Mouse (Mus musculus): ENCODE measurements at regions not wholly inside any gene's neighbourhood (a gene's known extent, or its start where the extent isn't known, plus 50 kb on each side); places are given as distances from the start of the nearest gene placed in this dataset.

DNA sequence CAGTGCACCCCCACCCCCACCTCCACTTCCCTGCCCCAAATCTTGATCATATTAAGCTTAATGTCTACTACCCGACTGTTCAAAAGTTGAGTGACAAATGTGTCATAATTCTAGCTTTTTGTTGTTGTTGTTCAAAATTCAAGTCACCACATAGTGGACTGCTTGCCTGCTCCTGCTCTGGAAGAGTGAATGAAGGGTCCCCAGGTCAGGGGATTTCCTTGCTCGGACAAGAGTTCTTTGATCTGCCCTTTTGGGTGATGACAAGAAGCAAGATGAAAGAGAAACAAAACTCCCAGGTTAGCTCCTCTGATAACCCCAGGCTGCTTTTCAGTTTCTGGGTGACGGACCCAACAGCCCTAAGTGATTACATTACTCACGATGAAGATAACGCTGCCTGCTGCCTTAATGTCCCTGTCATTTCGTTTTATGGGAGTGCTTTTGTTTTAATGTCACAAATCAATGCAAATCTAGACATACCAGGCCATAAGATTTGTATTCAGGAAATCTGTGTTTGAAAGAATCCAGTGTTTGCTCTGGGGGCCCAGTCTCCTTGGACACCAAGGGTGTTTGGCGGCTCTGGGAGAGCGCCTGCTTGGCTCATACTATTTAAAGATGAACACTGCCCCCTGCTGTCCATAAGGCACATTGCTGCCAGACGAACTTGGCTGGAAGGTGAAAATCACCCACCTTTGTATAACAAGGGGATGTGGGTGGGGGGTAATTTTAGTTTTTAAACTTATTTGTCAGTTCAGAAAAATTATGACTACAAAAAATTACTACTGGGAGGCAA, 172.0 kb upstream of the 1700066M21Rik start:
- no peak overlapping the region for H3K27ac ChIP-seq (ENCODE audit: control insufficient read depth, low read depth, low read length)
- TF ChIP-seq TBP (IDR thresholded peaks at IDR 0.05; ENCODE audit: low read depth, low read length) (no peak), CTCF (IDR thresholded peaks at IDR 0.05 in 2 of 3, conservative IDR thresholded peaks at IDR 0.05 in 1 of 3; ENCODE audit: control insufficient read depth in 1 of 3, insufficient read depth in 1 of 3, low read depth in 2 of 3, low read length in 3 of 3, poor library complexity in 1 of 3, severe bottlenecking in 1 of 3) (peak; percentile 46 to 63 (median 55)), E2F4 (IDR thresholded peaks at IDR 0.05; ENCODE audit: borderline replicate concordance, low read depth, low read length) (no peak), ZC3H11A (IDR thresholded peaks at IDR 0.05; ENCODE audit: low read depth, low read length) (peak; percentile 22; the same call in 1 of the 2 replicates), SMC3 (IDR thresholded peaks at IDR 0.05; ENCODE audit: low read depth, low read length) (peak; percentile 53), RAD21 (IDR thresholded peaks at IDR 0.05; ENCODE audit: low read depth, low read length) (peak; percentile 55)
- no peaks in the 10 kb centered on the region for H3K27me3 ChIP-seq (ENCODE audit: control insufficient read depth in 1 of 2, insufficient read depth in 2 of 2, low read length in 2 of 2)
- H3K79me2 ChIP-seq (ENCODE audit: control insufficient read depth, insufficient read depth, low read length, poor library complexity), result no peaks in the 10 kb centered on the region
- H3K4me3 ChIP-seq (ENCODE audit: control insufficient read depth in 1 of 2, insufficient read depth in 1 of 2, low read depth in 2 of 2, low read length in 2 of 2), result no peak overlapping the region
- H3K36me3 ChIP-seq (ENCODE audit: control insufficient read depth in 1 of 2, insufficient read depth in 2 of 2, low read length in 2 of 2), result no peaks in the 10 kb centered on the region
- no peaks in the 10 kb centered on the region for H3K4me1 ChIP-seq (ENCODE audit: control insufficient read depth in 1 of 2, insufficient read depth in 2 of 2, low read length in 2 of 2)
- peak; percentile 23 for DNase-seq (ENCODE audit: low read depth, low spot score)
- no peaks in the 10 kb centered on the region for H3K9me3 ChIP-seq (replicated peaks; ENCODE audit: insufficient read depth, low read length)
- H3K9ac ChIP-seq (ENCODE audit: control insufficient read depth, low read depth, low read length, poor library complexity, severe bottlenecking), result no peak overlapping the region

GRCm38 (mm10) chr1:57206496-57206895, 170.9 kb upstream of the 1700066M21Rik start:
- Histone ChIP-seq H3K4me1 (ENCODE audit: control insufficient read depth in 1 of 2, insufficient read depth in 2 of 2, low read length in 2 of 2) (no peaks in the 10 kb centered on the region), H3K27me3 (ENCODE audit: control insufficient read depth in 1 of 2, insufficient read depth in 2 of 2, low read length in 2 of 2) (no peaks in the 10 kb centered on the region), H3K27ac (ENCODE audit: control insufficient read depth, low read depth, low read length) (no peak overlapping the region), H3K9ac (ENCODE audit: control insufficient read depth, low read depth, low read length, poor library complexity, severe bottlenecking) (no peak overlapping the region), H3K36me3 (ENCODE audit: control insufficient read depth in 1 of 2, insufficient read depth in 2 of 2, low read length in 2 of 2) (no peaks in the 10 kb centered on the region), H3K4me3 (ENCODE audit: control insufficient read depth in 1 of 2, insufficient read depth in 1 of 2, low read depth in 2 of 2, low read length in 2 of 2) (no peak overlapping the region), H3K9me3 (replicated peaks; ENCODE audit: insufficient read depth, low read length) (no peaks in the 10 kb centered on the region), H3K79me2 (ENCODE audit: control insufficient read depth, insufficient read depth, low read length, poor library complexity) (no peaks in the 10 kb centered on the region)
- no peak for TF ChIP-seq ZC3H11A (IDR thresholded peaks at IDR 0.05; ENCODE audit: low read depth, low read length)
- no peak for TF ChIP-seq UBTF (IDR thresholded peaks at IDR 0.05; ENCODE audit: borderline replicate concordance, insufficient read depth, low read depth, low read length)
- TF ChIP-seq JUND (IDR thresholded peaks at IDR 0.05; ENCODE audit: low read depth, low read length), result no peak
- TF ChIP-seq ETS1 (IDR thresholded peaks at IDR 0.05; ENCODE audit: low read depth, low read length), result no peak
- no peak for TF ChIP-seq CTCF (IDR thresholded peaks at IDR 0.05 in 2 of 3, conservative IDR thresholded peaks at IDR 0.05 in 1 of 3; ENCODE audit: control insufficient read depth in 1 of 3, insufficient read depth in 1 of 3, low read depth in 2 of 3, low read length in 3 of 3, poor library complexity in 1 of 3, severe bottlenecking in 1 of 3)
- TF ChIP-seq ELF1 (IDR thresholded peaks at IDR 0.05; ENCODE audit: low read depth, low read length), result no peak
- no peak for TF ChIP-seq MXI1 (IDR thresholded peaks at IDR 0.05; ENCODE audit: low read depth, low read length)
- TF ChIP-seq EP300 (IDR thresholded peaks at IDR 0.05; ENCODE audit: low read depth in 1 of 2, low read length in 2 of 2), result no peak
- TF ChIP-seq KAT2A (conservative IDR thresholded peaks at IDR 0.05; ENCODE audit: low read depth, low read length), result no peak
- TF ChIP-seq GATA1 (IDR thresholded peaks at IDR 0.05; ENCODE audit: low read depth, low read length), result no peak
- no peak for DNase-seq (ENCODE audit: low read depth, low spot score)
